Comparison of ENCODE assay signal across 19 mouse cellular contexts in the genomic region with DNA sequence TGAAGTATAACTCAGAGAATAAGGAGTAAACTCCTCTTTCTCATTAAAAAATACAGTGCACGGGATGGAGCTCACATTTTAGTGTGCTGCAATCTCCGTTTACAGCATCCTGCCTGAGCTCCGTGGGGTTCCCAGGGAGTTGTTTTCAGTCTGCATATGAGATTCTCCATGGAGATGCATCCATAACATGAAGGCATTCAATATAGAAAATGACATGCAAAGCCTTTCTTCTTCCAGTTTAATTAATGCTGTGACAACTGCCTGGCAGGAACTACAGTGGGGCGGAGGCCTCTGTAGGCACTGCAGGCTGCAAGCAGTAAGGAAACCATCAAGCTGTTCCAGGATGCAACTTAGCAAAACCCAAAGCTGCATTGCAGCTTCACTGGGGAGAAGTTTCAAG.
A peak's percentile ranks its signal among the peaks of the same experiment; 100 is the strongest.
DNase-seq lines count a peak whose midpoint lies in the region; ATAC-seq and TF ChIP-seq lines count a peak whose summit lies in the region.
"Had no signal": no experiment of that assay in that cellular context is flagged by ENCODE, and none has a peak within 500 bp of the region (broad histone marks: within the 10 kb centered on the region; RNA-seq: fewer than 3 reads in every experiment).

No protein-coding gene starts in this region.

- H3K9ac ChIP-seq in hindbrain, embryonic 11.5 days (ENCODE audit: low read depth, low read length): no peak overlapping the region
- H3K9ac ChIP-seq in forebrain, postnatal 0 days: no peak overlapping the region
- H3K9ac ChIP-seq in hindbrain, embryonic 16.5 days (ENCODE audit: low read depth, low read length): no peak overlapping the region
- no peak overlapping the region for H3K9ac ChIP-seq in neural tube, embryonic 15.5 days (replicated peaks)
- H3K9ac ChIP-seq: embryonic facial prominence, embryonic 13.5 days had no signal

- H3K27ac ChIP-seq in hindbrain, embryonic 11.5 days (ENCODE audit: low read depth, low read length): no peak overlapping the region
- H3K27ac ChIP-seq in hindbrain, embryonic 10.5 days: no peak overlapping the region
- H3K27ac ChIP-seq in forebrain, postnatal 0 days (ENCODE audit: low read depth, low read length): no peak overlapping the region
- H3K27ac ChIP-seq in hindbrain, embryonic 16.5 days (ENCODE audit: low read depth, low read length): no peak overlapping the region
- H3K27ac ChIP-seq in neural tube, embryonic 15.5 days (replicated peaks): 0 out of 2 replicates have a peak overlapping the region, but pooled peaks have one; percentile 41
- H3K27ac ChIP-seq: embryonic facial prominence, embryonic 13.5 days; heart, embryonic 10.5 days; kidney, postnatal 0 days; stomach, postnatal 0 days had no signal

- 57% methylated on average over 4 of the region's 4 CpGs for WGBS in hindbrain, embryonic 11.5 days
- 56% methylated on average over 4 of the region's 4 CpGs for WGBS in hindbrain, embryonic 10.5 days
- WGBS in forebrain, postnatal 0 days: 28% methylated on average over 4 of the region's 4 CpGs
- WGBS in hindbrain, embryonic 16.5 days: 45% methylated on average over 4 of the region's 4 CpGs
- 30% methylated on average over 4 of the region's 4 CpGs for WGBS in neural tube, embryonic 15.5 days

- DNase-seq in hindbrain, embryonic 11.5 days (ENCODE audit: low spot score): peak; percentile 12
- no peak for DNase-seq in hindbrain, embryonic 10.5 days (ENCODE audit: low spot score)
- peak; percentile 33 for DNase-seq in forebrain, postnatal 0 days
- DNase-seq in adrenal gland, postnatal 14 days: no peak
- no peak for DNase-seq in layer of hippocampus, adult 8-10 months (ENCODE audit: low spot score in 2 of 2)
- DNase-seq: cerebellum, adult 11 months; gastrocnemius, postnatal 36 days; heart, postnatal 10 days; kidney, adult 11 months; liver; right cerebral cortex, adult 18-20 months had no signal

- no peak for TF ChIP-seq CTCF in forebrain, postnatal 0 days (IDR thresholded peaks at IDR 0.05; ENCODE audit: low read depth)

- no peak overlapping the region for H3K4me3 ChIP-seq in hindbrain, embryonic 11.5 days (ENCODE audit: low read depth, low read length)
- no peak overlapping the region for H3K4me3 ChIP-seq in hindbrain, embryonic 10.5 days
- H3K4me3 ChIP-seq in forebrain, postnatal 0 days (ENCODE audit: low read depth, low read length): no peak overlapping the region
- H3K4me3 ChIP-seq in hindbrain, embryonic 16.5 days (ENCODE audit: low read length): no peak overlapping the region
- H3K4me3 ChIP-seq in neural tube, embryonic 15.5 days (replicated peaks): no peak overlapping the region
- H3K4me3 ChIP-seq: embryonic facial prominence, embryonic 13.5 days; heart, embryonic 10.5 days; myocyte had no signal

- no peaks in the 10 kb centered on the region; the same call in 1 of the 2 replicates for H3K27me3 ChIP-seq in hindbrain, embryonic 11.5 days (ENCODE audit: control insufficient read depth, insufficient read depth, low read length)
- no peaks in the 10 kb centered on the region for H3K27me3 ChIP-seq in hindbrain, embryonic 10.5 days (ENCODE audit: insufficient read depth, poor library complexity, severe bottlenecking)
- H3K27me3 ChIP-seq in forebrain, postnatal 0 days (ENCODE audit: insufficient read depth, low read length): no peaks in the 10 kb centered on the region
- no peaks in the 10 kb centered on the region for H3K27me3 ChIP-seq in hindbrain, embryonic 16.5 days (replicated peaks; ENCODE audit: control insufficient read depth, insufficient read depth, low read length)
- no peaks in the 10 kb centered on the region for H3K27me3 ChIP-seq in neural tube, embryonic 15.5 days (replicated peaks)
- H3K27me3 ChIP-seq: embryonic facial prominence, embryonic 13.5 days had no signal

- no peaks in the 10 kb centered on the region for H3K4me1 ChIP-seq in hindbrain, embryonic 11.5 days (replicated peaks; ENCODE audit: control insufficient read depth, insufficient read depth, low read length)
- 0 out of 2 replicates have a peak, but pooled peaks cover 5% of the 10 kb centered on the region for H3K4me1 ChIP-seq in hindbrain, embryonic 10.5 days (replicated peaks)
- H3K4me1 ChIP-seq in forebrain, postnatal 0 days (ENCODE audit: insufficient read depth): no peaks in the 10 kb centered on the region
- peaks cover 3% of the 10 kb centered on the region for H3K4me1 ChIP-seq in hindbrain, embryonic 16.5 days (ENCODE audit: control insufficient read depth, insufficient read depth, low read depth, low read length)
- peaks cover 5% of the 10 kb centered on the region for H3K4me1 ChIP-seq in neural tube, embryonic 15.5 days
- H3K4me1 ChIP-seq: embryonic facial prominence, embryonic 13.5 days; heart, embryonic 10.5 days had no signal

- no peaks in the 10 kb centered on the region for H3K36me3 ChIP-seq in hindbrain, embryonic 11.5 days (ENCODE audit: control insufficient read depth, insufficient read depth, low read length)
- H3K36me3 ChIP-seq in hindbrain, embryonic 10.5 days: no peaks in the 10 kb centered on the region
- no peaks in the 10 kb centered on the region for H3K36me3 ChIP-seq in forebrain, postnatal 0 days (ENCODE audit: insufficient read depth)
- H3K36me3 ChIP-seq in hindbrain, embryonic 16.5 days (ENCODE audit: control insufficient read depth, insufficient read depth, low read length): no peaks in the 10 kb centered on the region
- H3K36me3 ChIP-seq in neural tube, embryonic 15.5 days: no peaks in the 10 kb centered on the region
- H3K36me3 ChIP-seq: embryonic facial prominence, embryonic 13.5 days; heart, embryonic 10.5 days had no signal

- H3K4me2 ChIP-seq in hindbrain, embryonic 11.5 days (replicated peaks; ENCODE audit: low read depth, low read length): no peak overlapping the region
- no peak overlapping the region for H3K4me2 ChIP-seq in forebrain, postnatal 0 days (ENCODE audit: low read depth)
- no peak overlapping the region for H3K4me2 ChIP-seq in hindbrain, embryonic 16.5 days (ENCODE audit: low read length)
- no peak overlapping the region for H3K4me2 ChIP-seq in neural tube, embryonic 15.5 days
- H3K4me2 ChIP-seq: embryonic facial prominence, embryonic 13.5 days had no signal

- no peaks in the 10 kb centered on the region for H3K9me3 ChIP-seq in hindbrain, embryonic 11.5 days (ENCODE audit: control insufficient read depth, low read length)
- H3K9me3 ChIP-seq in hindbrain, embryonic 10.5 days: no peaks in the 10 kb centered on the region
- no peaks in the 10 kb centered on the region for H3K9me3 ChIP-seq in forebrain, postnatal 0 days (ENCODE audit: low read length)
- no peaks in the 10 kb centered on the region for H3K9me3 ChIP-seq in hindbrain, embryonic 16.5 days (ENCODE audit: control insufficient read depth, low read length)
- H3K9me3 ChIP-seq in neural tube, embryonic 15.5 days (replicated peaks): no peaks in the 10 kb centered on the region
- H3K9me3 ChIP-seq: embryonic facial prominence, embryonic 13.5 days; heart, embryonic 10.5 days had no signal

- ATAC-seq in hindbrain, embryonic 11.5 days (ENCODE audit: low FRiP score): peak; percentile 19; the same call in 1 of the 2 replicates
- peak; percentile 53 for ATAC-seq in forebrain, postnatal 0 days
- peak; percentile 69 for ATAC-seq in hindbrain, embryonic 16.5 days
- ATAC-seq in neural tube, embryonic 15.5 days (ENCODE audit: low FRiP score): no peak; the same call in 1 of the 2 replicates
- ATAC-seq: lung, postnatal 0 days had no signal

Comparison
In these comparisons a context has a peak if more than half of its experiments do, and no peak if none do; other contexts are left out.
1. DNase-seq: peak in hindbrain, embryonic 11.5 days (single experiment) and forebrain, postnatal 0 days (single experiment); none in hindbrain, embryonic 10.5 days (single experiment), adrenal gland, postnatal 14 days (single experiment) and layer of hippocampus, adult 8-10 months (0 of 2).